Mouse (Mus musculus): ENCODE data around the gene Parp3. TPM values are rescaled to one million over a fixed set of nuclear protein-coding genes. Genes with fewer than 3 reads are reported as not detected.

The Parp3 gene
- polyA plus RNA-seq, 1 experiment, result 1.2 TPM

- TF ChIP-seq GATA1 (IDR thresholded peaks at IDR 0.05; ENCODE audit: low read length), result no peak
Measured at GRCm38 (mm10) chr9:106478101-106478500, 1.4 kb upstream of the Parp3 start.

- TF ChIP-seq GATA1 (IDR thresholded peaks at IDR 0.05; ENCODE audit: low read length), result no peak
Measured at GRCm38 (mm10) chr9:106477649-106478048, 900 bp upstream of the Parp3 start.

- no peak for TF ChIP-seq GATA1 (IDR thresholded peaks at IDR 0.05; ENCODE audit: low read length)
Measured at GRCm38 (mm10) chr9:106476002-106476923, 486 bp downstream of the Parp3 start.

- TF ChIP-seq GATA1 (IDR thresholded peaks at IDR 0.05; ENCODE audit: low read length), result no peak
Measured at GRCm38 (mm10) chr9:106475663-106476001, 1.1 kb downstream of the Parp3 start, which contains the start of gene Rrp9. TSS of gene Rrp9 (plus strand) at chr9:106475963.

GRCm38 (mm10) chr9:106475046-106475445 is 1.7 kb downstream of the Parp3 start:
- TF ChIP-seq GATA1 (IDR thresholded peaks at IDR 0.05; ENCODE audit: low read length), result no peak

GRCm38 (mm10) chr9:106474456-106474855 is 2.3 kb downstream of the Parp3 start:
- no peak for TF ChIP-seq GATA1 (IDR thresholded peaks at IDR 0.05; ENCODE audit: low read length)

GRCm38 (mm10) chr9:106473753-106474105 is 3.0 kb downstream of the Parp3 start:
- TF ChIP-seq GATA1 (IDR thresholded peaks at IDR 0.05; ENCODE audit: low read length), result no peak

- TF ChIP-seq GATA1 (IDR thresholded peaks at IDR 0.05; ENCODE audit: low read length), result no peak
Measured at GRCm38 (mm10) chr9:106473081-106473752, 3.5 kb downstream of the Parp3 start.

GRCm38 (mm10) chr9:106472321-106472720 is 4.4 kb downstream of the Parp3 start:
- no peak for TF ChIP-seq GATA1 (IDR thresholded peaks at IDR 0.05; ENCODE audit: low read length)

- TF ChIP-seq GATA1 (IDR thresholded peaks at IDR 0.05; ENCODE audit: low read length), result no peak
Measured at GRCm38 (mm10) chr9:106471892-106472291, 4.9 kb downstream of the Parp3 start.

- no peak for TF ChIP-seq GATA1 (IDR thresholded peaks at IDR 0.05; ENCODE audit: low read length)
Measured at GRCm38 (mm10) chr9:106470991-106471750, 5.6 kb downstream of the Parp3 start.

- no peak for TF ChIP-seq GATA1 (IDR thresholded peaks at IDR 0.05; ENCODE audit: low read length)
Measured at GRCm38 (mm10) chr9:106469776-106470175, 7.0 kb downstream of the Parp3 start.

GRCm38 (mm10) chr9:106469317-106469716 is 7.4 kb downstream of the Parp3 start:
- TF ChIP-seq GATA1 (IDR thresholded peaks at IDR 0.05; ENCODE audit: low read length), result no peak

GRCm38 (mm10) chr9:106467746-106468145 is 9.0 kb downstream of the Parp3 start:
- TF ChIP-seq GATA1 (IDR thresholded peaks at IDR 0.05; ENCODE audit: low read length), result no peak

GRCm38 (mm10) chr9:106466721-106467120 is 10.0 kb downstream of the Parp3 start:
- TF ChIP-seq GATA1 (IDR thresholded peaks at IDR 0.05; ENCODE audit: low read length), result no peak

Data from G1E-ER4 (cell line).